11 mouse cellular contexts compared by ENCODE assay signal in genomic region chr1:135846632-135847031, GRCm38 (mm10). TPM values are rescaled to one million over a fixed set of nuclear protein-coding genes. Genes with fewer than 3 reads are reported as not detected.
"Had no signal": no experiment of that assay in that cellular context is flagged by ENCODE, and none has a peak within 500 bp of the region (broad histone marks: within the 10 kb centered on the region; RNA-seq: fewer than 3 reads in every experiment).

No protein-coding gene starts in this region.

- H3K9ac ChIP-seq: kidney, embryonic 15.5 days; liver, embryonic 15.5 days; midbrain, embryonic 13.5 days; neural tube, embryonic 12.5 days; stomach, embryonic 15.5 days had no signal

- H3K4me2 ChIP-seq: kidney, embryonic 15.5 days; liver, embryonic 11.5 days; liver, embryonic 15.5 days; midbrain, embryonic 13.5 days; neural tube, embryonic 12.5 days; stomach, embryonic 15.5 days had no signal

- ATAC-seq: midbrain, embryonic 13.5 days had no signal

- H3K9me3 ChIP-seq: kidney, embryonic 15.5 days; limb, embryonic 10.5 days; liver, embryonic 15.5 days; midbrain, embryonic 13.5 days; neural tube, embryonic 12.5 days; stomach, embryonic 15.5 days had no signal

- H3K36me3 ChIP-seq: kidney, embryonic 15.5 days; limb, embryonic 10.5 days; liver, embryonic 15.5 days; midbrain, embryonic 13.5 days; neural tube, embryonic 12.5 days; stomach, embryonic 15.5 days had no signal

- H3K4me3 ChIP-seq: kidney, embryonic 15.5 days; left cerebral cortex, adult 2 months; limb, embryonic 10.5 days; liver, embryonic 15.5 days; midbrain, embryonic 13.5 days; neural tube, embryonic 12.5 days; stomach, embryonic 15.5 days had no signal

- H3K27ac ChIP-seq: kidney, embryonic 15.5 days; left cerebral cortex, adult 2 months; limb, embryonic 10.5 days; liver, embryonic 15.5 days; midbrain, embryonic 13.5 days; neural tube, embryonic 12.5 days; stomach, embryonic 15.5 days had no signal

- H3K4me1 ChIP-seq: stomach, embryonic 15.5 days had no signal

- H3K27me3 ChIP-seq: kidney, embryonic 15.5 days; midbrain, embryonic 13.5 days; neural tube, embryonic 12.5 days; stomach, embryonic 15.5 days had no signal

- DNase-seq: right cerebral cortex, postnatal 4 days had no signal

RNA-seq across cellular contexts. Expression of gene Tnnt2, which starts 10.5 kb away (rescaled TPM):
- total RNA-seq: megakaryocyte-erythroid progenitor cell, adult 5-6 weeks; neutrophil, adult 5-6 weeks had no signal

RNA-seq across cellular contexts. Expression of gene Lad1, which starts 28.2 kb away (rescaled TPM):
- total RNA-seq: megakaryocyte-erythroid progenitor cell, adult 5-6 weeks had no signal
